Mouse (Mus musculus): Measurements from ENCODE around the gene Mboat7. TPM values are rescaled to one million over a fixed set of nuclear protein-coding genes. Genes with fewer than 3 reads are reported as not detected.
A peak's percentile ranks its signal among the peaks of the same experiment; 100 is the strongest.
"Not testable (repeated sequence)": the region's sequence is repeated elsewhere in the genome, so short reads cannot be mapped to it uniquely, and the experiment has no call there.

The Mboat7 gene
- 103 and 110 TPM in 2 replicates for polyA plus RNA-seq (2015; fragmentation: Nextera tagmentation; extraction: Ambion mirVana)

- ATAC-seq (replicated peaks): peak; percentile 94
Measured at GRCm38 (mm10) chr7:3692987-3693808, at the start of gene Mboat7. Gene Mboat7 (minus strand): TSS chr7:3693523.

GRCm38 (mm10) chr7:3732675-3733074 is 39.4 kb upstream of the Mboat7 start:
- not testable (repeated sequence) for ATAC-seq (replicated peaks); H3K36me3 ChIP-seq (replicated peaks); H3K4me1 ChIP-seq; H3K9me3 ChIP-seq; H3K27me3 ChIP-seq (replicated peaks); H3K27ac ChIP-seq; H3K9ac ChIP-seq; H3K4me2 ChIP-seq; H3K4me3 ChIP-seq
- no CpG with 5 or more reads among the region's 1 CpGs for WGBS

More at GRCm38 (mm10) chr7:3692987-3693808, at the start of gene Mboat7:
- H3K9me3 ChIP-seq: no peaks in the 10 kb centered on the region
- H3K36me3 ChIP-seq (replicated peaks): peaks cover 12% of the 10 kb centered on the region; the same call in 1 of the 2 replicates
- peaks cover 27% of the 10 kb centered on the region for H3K4me1 ChIP-seq
- H3K4me3 ChIP-seq: peak within 1 kb of the TSS; percentile 91
- under 1% methylated on average over 55 of the region's 55 CpGs for WGBS
- no peaks in the 10 kb centered on the region for H3K27me3 ChIP-seq (replicated peaks)
- H3K27ac ChIP-seq: peak within 1 kb of the TSS; percentile 96
- peak within 1 kb of the TSS; percentile 96 for H3K9ac ChIP-seq
- H3K4me2 ChIP-seq: peak within 1 kb of the TSS; percentile 85

DNA sequence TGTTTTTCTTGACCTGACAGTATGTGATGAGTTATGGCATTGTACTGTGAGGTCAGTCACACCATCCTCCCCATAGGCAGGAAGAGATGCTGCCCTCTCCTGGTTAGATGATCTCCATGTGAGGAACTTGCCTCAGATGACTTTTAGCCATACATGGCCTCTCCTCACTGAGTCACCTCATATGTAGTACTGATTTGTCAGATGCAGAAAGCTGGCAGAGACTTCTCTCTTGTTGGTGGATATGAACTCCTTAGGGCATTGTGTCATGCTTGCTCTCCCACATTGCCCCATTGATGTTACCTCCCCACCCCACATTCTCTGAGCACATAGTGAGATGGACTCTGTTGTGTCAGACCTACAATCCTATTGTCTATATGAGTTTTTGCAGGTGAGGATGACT is 32.1 kb upstream of the Mboat7 start:
- H3K4me2 ChIP-seq; ATAC-seq (replicated peaks); H3K4me3 ChIP-seq: not testable (repeated sequence)

DNA sequence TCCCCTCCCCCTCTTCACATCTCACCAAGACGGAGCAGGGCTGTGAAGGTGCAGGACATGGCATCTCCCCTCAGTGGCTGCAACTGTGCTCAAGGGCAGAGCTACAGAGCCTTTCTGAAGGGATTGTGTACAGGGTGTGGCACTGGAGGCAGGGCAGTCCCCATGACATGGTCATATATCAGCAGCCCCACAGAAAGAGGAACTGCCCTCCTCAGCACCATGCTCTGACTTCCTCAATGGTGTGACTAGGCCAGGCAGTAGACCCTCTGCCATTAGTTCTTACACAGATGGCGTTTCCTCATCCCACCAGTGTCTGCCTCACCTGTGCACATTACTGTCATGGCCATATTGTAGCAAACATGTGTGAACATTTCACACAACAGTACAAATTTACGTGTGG is 26.9 kb upstream of the Mboat7 start, which contains the start of gene Pirb:
Pirb (minus strand) TSS at position 124 of the 400 bp plus-strand sequence.
- not testable (repeated sequence) for H3K27ac ChIP-seq; H3K27me3 ChIP-seq (replicated peaks); H3K4me3 ChIP-seq; H3K36me3 ChIP-seq (replicated peaks); H3K4me2 ChIP-seq; ATAC-seq (replicated peaks); H3K9me3 ChIP-seq; H3K9ac ChIP-seq; H3K4me1 ChIP-seq
- 73% methylated on average over 1 of the region's 3 CpGs for WGBS

More for the DNA sequence above, 32.1 kb upstream of the Mboat7 start:
- H3K27ac ChIP-seq; H3K27me3 ChIP-seq (replicated peaks); H3K36me3 ChIP-seq (replicated peaks); H3K9ac ChIP-seq; H3K4me1 ChIP-seq; H3K9me3 ChIP-seq: not testable (repeated sequence)

- H3K27me3 ChIP-seq (replicated peaks): no peaks in the 10 kb centered on the region
- H3K4me2 ChIP-seq: no peak overlapping the region
- H3K4me1 ChIP-seq: no peaks in the 10 kb centered on the region
- H3K36me3 ChIP-seq (replicated peaks): no peaks in the 10 kb centered on the region
- ATAC-seq (replicated peaks): no peak
- H3K27ac ChIP-seq: no peak overlapping the region
- H3K4me3 ChIP-seq: no peak overlapping the region
- no peaks in the 10 kb centered on the region for H3K9me3 ChIP-seq
- H3K9ac ChIP-seq: no peak overlapping the region
- 72% methylated on average over 1 of the region's 1 CpGs for WGBS
Measured at GRCm38 (mm10) chr7:3715249-3715648, 21.9 kb upstream of the Mboat7 start.

DNA sequence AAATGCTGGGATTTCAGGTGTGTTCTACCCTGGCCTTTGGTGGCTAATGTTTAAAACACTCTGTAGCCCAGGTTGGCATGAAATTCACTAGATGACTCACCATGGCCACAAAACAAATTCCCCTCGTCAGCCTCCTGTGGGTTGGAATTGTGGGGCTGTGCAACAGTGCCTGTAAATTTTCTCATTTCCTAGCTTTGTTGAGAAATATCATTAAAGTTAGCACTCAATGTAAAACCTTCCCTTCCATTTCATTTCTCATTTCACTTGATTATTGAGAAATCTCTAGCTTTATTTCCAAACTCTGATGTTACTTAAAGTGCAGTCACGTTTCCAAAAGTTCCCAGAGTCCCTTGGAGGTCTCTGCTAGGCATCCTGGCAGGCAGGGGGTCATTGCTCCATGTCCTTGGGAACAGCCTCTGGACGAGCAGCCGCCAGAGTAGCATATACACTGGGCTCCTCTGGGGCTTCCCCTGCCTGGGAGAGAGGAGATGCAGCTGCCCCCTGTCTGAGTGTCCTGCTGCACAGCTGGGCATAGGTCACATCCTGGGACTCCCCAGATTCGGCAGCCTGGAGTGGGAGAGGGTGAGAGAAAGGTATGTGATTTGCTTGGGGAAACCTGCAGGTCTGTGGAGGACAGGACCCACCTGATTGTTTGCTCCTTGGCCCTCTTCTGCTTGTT is 19.1 kb upstream of the Mboat7 start:
- Histone ChIP-seq H3K4me1 (no peaks in the 10 kb centered on the region), H3K4me2 (no peak overlapping the region), H3K4me3 (no peak overlapping the region), H3K9me3 (no peaks in the 10 kb centered on the region), H3K27ac (no peak overlapping the region), H3K36me3 (replicated peaks) (peaks cover 4% of the 10 kb centered on the region; the same call in 1 of the 2 replicates), H3K27me3 (replicated peaks) (no peaks in the 10 kb centered on the region), H3K9ac (no peak overlapping the region)
- 33% methylated on average over 5 of the region's 5 CpGs for WGBS
- ATAC-seq (replicated peaks): no peak

DNA sequence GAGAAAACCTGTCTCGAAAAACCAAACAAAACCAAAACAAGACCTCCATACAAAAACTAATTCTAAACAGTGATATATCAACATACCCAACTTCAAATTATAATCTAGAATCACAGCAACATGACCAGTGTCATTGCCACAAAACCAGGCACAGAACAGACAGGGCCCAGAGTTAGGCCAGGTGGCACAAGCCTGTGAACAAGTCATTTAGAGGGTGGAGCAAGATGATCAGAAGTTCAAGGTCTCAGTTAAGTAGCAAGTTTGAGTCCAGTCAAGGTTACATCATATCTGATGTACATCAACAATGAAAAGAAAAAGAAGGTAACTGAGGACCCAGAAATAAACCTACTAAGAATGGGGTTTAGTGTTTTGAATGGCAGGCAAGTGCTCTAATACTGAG is 15.7 kb upstream of the Mboat7 start:
- 84% methylated on average over 1 of the region's 1 CpGs for WGBS

DNA sequence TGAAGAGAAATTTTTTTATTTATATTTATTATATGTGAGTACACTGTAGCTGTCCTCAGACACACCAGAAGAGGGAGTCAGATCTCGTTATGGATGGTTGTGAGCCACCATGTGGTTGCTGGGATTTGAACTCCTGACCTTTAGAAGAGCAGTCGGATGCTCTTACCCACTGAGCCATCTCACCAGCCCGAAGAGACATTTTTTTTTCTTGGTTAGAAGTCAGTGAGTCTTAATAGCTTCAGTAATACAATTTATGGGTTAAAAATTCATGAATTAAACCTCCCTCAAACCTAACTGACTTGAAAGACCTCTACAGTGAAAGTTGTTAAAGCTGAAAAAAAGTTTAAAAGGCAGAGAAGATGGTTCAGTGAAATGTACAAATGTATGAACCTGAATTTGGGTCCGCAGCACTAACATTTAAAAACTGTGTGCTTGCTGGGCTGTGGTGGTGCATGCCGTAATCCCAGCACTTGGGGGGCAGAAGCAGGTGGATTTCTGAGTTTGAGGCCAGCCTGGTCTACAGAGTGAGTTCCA is 15.2 kb upstream of the Mboat7 start:
- H3K4me2 ChIP-seq; H3K27ac ChIP-seq; H3K27me3 ChIP-seq (replicated peaks); H3K36me3 ChIP-seq (replicated peaks); H3K4me3 ChIP-seq; H3K9ac ChIP-seq; ATAC-seq (replicated peaks); H3K9me3 ChIP-seq: not testable (repeated sequence)
- 39% methylated on average over 5 of the region's 5 CpGs for WGBS
- peaks cover 23% of the 10 kb centered on the region for H3K4me1 ChIP-seq

More for the DNA sequence above, 15.7 kb upstream of the Mboat7 start:
- Histone ChIP-seq H3K4me1 (peaks cover 21% of the 10 kb centered on the region), H3K36me3 (replicated peaks) (peaks cover 4% of the 10 kb centered on the region; the same call in 1 of the 2 replicates), H3K4me3 (no peak overlapping the region), H3K9me3 (no peaks in the 10 kb centered on the region), H3K9ac (no peak overlapping the region), H3K27me3 (replicated peaks) (no peaks in the 10 kb centered on the region), H3K27ac (no peak overlapping the region), H3K4me2 (no peak overlapping the region)
- ATAC-seq (replicated peaks): no peak

- ATAC-seq (replicated peaks): no peak
- no peaks in the 10 kb centered on the region for H3K27me3 ChIP-seq (replicated peaks)
- H3K4me3 ChIP-seq: no peak overlapping the region
- no peak overlapping the region for H3K4me2 ChIP-seq
- peaks cover 4% of the 10 kb centered on the region; the same call in 1 of the 2 replicates for H3K36me3 ChIP-seq (replicated peaks)
- H3K9me3 ChIP-seq: no peaks in the 10 kb centered on the region
- H3K4me1 ChIP-seq: peaks cover 27% of the 10 kb centered on the region
- H3K9ac ChIP-seq: no peak overlapping the region
- 29% methylated on average over 7 of the region's 7 CpGs for WGBS
- H3K27ac ChIP-seq: no peak overlapping the region
Measured at GRCm38 (mm10) chr7:3707568-3708413, 14.5 kb upstream of the Mboat7 start.

- H3K4me2 ChIP-seq: no peak overlapping the region
- WGBS: 65% methylated on average over 4 of the region's 4 CpGs
- no peak overlapping the region for H3K27ac ChIP-seq
- H3K36me3 ChIP-seq (replicated peaks): peaks cover 4% of the 10 kb centered on the region; the same call in 1 of the 2 replicates
- H3K9me3 ChIP-seq: no peaks in the 10 kb centered on the region
- H3K9ac ChIP-seq: no peak overlapping the region
- ATAC-seq (replicated peaks): no peak
- H3K4me3 ChIP-seq: no peak overlapping the region
- H3K4me1 ChIP-seq: peaks cover 27% of the 10 kb centered on the region
- no peaks in the 10 kb centered on the region for H3K27me3 ChIP-seq (replicated peaks)
Measured at GRCm38 (mm10) chr7:3707027-3707426, 13.7 kb upstream of the Mboat7 start.

DNA sequence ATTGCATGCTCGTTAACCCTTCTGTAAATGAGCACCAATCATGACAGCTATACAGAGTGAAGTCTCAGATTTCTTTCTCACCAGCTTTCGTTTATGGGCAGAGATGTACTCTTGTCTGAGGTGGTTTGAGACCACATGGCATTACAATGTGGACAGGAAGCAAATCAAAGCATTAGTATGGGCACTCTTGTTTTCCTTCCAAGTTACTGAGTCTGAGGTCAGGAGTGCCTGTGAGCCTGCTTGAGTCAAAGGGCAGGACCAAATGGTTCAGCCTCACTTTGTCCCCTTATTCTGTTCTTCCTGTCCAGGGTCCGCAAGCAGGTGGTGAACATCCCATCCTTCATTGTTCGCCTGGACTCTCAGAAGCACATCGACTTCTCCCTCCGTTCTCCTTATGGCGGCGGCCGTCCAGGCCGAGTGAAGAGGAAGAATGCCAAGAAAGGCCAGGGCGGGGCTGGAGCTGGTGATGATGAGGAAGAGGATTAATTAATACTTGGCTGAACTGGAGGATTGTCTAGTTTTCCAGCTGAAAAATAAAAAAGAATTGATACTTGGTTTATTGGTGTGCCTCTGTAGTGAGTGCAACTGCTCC is 13.1 kb upstream of the Mboat7 start:
- H3K4me3 ChIP-seq: peak overlapping the region; percentile 79

More for the DNA sequence above, 13.1 kb upstream of the Mboat7 start:
- no peaks in the 10 kb centered on the region for H3K9me3 ChIP-seq
- H3K36me3 ChIP-seq (replicated peaks): peaks cover 4% of the 10 kb centered on the region; the same call in 1 of the 2 replicates
- no peak overlapping the region for H3K27ac ChIP-seq
- peaks cover 27% of the 10 kb centered on the region for H3K4me1 ChIP-seq
- H3K9ac ChIP-seq: no peak overlapping the region
- H3K4me2 ChIP-seq: peak overlapping the region; percentile 84
- no peaks in the 10 kb centered on the region for H3K27me3 ChIP-seq (replicated peaks)
- ATAC-seq (replicated peaks): no peak
- 62% methylated on average over 11 of the region's 11 CpGs for WGBS
